Mouse (Mus musculus) lung, postnatal 0 days (tissue): ENCODE measurements at regions not wholly inside any gene's neighbourhood (a gene's known extent, or its start where the extent isn't known, plus 50 kb on each side); places are given as distances from the start of the nearest gene placed in this dataset.
"Not testable (repeated sequence)": the region's sequence is repeated elsewhere in the genome, so short reads cannot be mapped to it uniquely, and the experiment has no call there.

ENCODE experiments used
- CTCF ChIP-seq: IDR thresholded peaks from 2 replicates; pipeline ENCODE4 v1.5.1; 2016; ENCODE audit warnings: antibody characterized with exemption, mild to moderate bottlenecking
- EP300 ChIP-seq: IDR thresholded peaks from 2 replicates; pipeline ENCODE4 v1.6.1; 2016; ENCODE audit warnings: antibody characterized with exemption, mild to moderate bottlenecking, control low read depth

DNA sequence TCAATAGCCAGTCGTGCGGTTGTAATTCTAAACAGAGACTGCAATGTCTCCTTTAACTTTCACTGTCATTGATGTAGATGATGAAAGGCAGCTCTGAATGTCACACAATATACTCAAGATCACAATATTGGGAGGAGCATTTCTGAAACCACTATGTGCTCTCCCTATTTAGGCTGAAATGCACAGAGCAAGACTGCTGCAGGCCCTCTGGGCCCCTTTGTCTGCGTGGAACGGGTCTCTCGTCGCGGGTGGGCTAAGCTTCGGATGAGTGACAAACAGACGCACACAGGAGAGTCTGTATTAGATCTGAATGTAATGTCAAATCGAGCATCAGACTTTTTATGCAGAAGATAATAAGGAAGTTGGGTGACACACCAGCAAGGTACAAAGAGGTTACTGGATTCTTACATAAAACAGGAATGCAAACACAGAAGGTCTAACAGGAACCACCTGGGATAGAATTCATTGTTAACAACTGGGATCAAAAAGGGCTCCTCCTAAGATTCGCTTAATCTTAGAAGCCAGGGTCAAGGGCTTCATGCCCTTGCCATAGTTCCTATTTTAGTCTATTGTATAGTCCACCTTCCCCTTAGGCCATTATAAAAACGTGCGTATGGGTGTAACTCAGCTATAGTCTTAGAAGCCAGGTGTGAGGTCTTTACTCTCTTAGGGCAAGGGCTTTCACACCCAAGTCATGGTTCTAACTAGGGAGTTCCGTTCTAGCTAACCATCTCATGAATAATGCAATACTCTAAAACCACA, 62.5 kb upstream of the Tnfrsf8 start:
- TF ChIP-seq CTCF, EP300: not testable (repeated sequence)
